Mouse (Mus musculus) stomach, postnatal 0 days (tissue): ENCODE data around the gene Map4k4.

Experiments used
- CTCF ChIP-seq: IDR thresholded peaks from 2 replicates; pipeline ENCODE4 v1.5.1; 2016; ENCODE audit warnings: antibody characterized with exemption, low read depth, mild to moderate bottlenecking, moderate library complexity
- EP300 ChIP-seq: optimal IDR thresholded peaks from 2 replicates; pipeline ENCODE3; 2016; ENCODE audit warnings: antibody characterized with exemption

GRCm38 (mm10) chr1:39984331-39984730, 83.6 kb downstream of the Map4k4 start:
- TF ChIP-seq CTCF (no peak), EP300 (no peak)
